Mouse (Mus musculus) adrenal gland, adult (tissue): ENCODE measurements around the gene Rab1a.
"Not testable (repeated sequence)": the region's sequence is repeated elsewhere in the genome, so short reads cannot be mapped to it uniquely, and the experiment has no call there.

ENCODE experiments used
- DNase-seq, 2 experiments: peaks; one replicate each; pipeline ENCODE4 v3.0.0; 2022 to 2023; ENCODE audit warnings: low spot score in 1 of 2; ENCODE audit not compliant: inconsistent age in 2 of 2

Gene Rab1a

GRCm38 (mm10) chr11:20200713-20201575 is at the start of gene Rab1a:
Rab1a (plus strand) TSS chr11:20201432.
- DNase-seq: peak; percentile 100

GRCm38 (mm10) chr11:20152107-20152901 is 48.9 kb upstream of the Rab1a start:
- DNase-seq: no peak

DNA sequence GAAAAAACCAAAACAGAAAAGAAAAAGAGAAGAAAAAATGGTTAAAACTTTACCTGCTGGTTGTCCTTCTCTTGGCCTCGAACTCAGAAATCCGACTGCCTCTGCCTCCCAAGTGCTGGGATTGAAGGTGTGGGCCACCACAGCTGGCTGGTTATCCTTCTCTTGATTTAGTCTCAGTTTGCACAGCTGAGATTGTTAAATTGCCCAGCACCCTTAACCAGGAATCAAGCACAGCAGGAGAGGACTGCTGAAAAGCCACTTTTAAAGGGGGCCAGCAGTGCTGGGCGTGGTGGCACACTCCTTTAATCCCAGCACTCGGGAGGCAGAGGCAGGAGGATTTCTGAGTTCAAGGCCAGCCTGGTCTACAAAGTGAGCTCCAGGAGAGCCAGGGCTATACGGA is 47.7 kb upstream of the Rab1a start:
- DNase-seq: not testable (repeated sequence)

DNA sequence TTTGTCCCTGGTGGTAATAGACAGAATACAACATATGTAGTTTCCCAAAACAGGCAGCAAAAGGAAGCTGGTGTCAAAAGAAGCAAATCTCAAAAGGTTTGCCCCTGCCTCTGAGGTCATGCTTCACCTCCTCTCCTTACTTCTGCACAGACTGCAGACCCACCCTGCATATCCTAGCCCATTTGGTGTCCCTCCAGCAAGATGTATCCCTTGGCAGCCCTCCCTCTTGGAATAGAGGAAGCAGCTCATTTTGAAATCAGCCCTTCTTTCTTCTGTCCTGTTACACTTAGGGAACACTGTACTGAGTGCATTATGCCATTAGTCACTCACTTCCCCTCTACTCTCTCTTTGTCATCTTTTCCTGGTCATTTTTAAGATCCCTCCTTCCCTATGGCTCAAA is 42.4 kb upstream of the Rab1a start:
- no peak for DNase-seq

GRCm38 (mm10) chr11:20164979-20165867 is 36.0 kb upstream of the Rab1a start:
- no peak for DNase-seq

GRCm38 (mm10) chr11:20165991-20166390 is 35.2 kb upstream of the Rab1a start:
- DNase-seq: no peak

DNA sequence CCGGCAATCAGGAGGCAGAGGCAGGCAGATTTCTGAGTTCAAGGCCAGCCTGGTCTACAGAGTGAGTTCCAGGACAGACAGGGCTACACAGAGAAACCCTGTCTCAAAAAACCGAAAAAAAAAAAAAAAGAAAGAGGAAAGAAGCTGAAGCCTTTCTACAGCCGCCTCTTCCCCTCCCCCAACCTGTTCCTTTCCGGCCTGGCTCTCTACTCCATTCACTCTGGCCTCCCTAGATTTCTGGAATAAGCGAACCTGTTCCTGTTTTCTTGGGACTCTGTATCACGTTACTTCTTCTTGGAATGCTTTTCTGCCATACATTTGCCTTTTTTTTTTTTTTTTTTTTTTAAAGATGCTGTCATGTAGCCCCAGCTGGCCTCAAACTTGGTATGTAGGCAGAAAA is 34.8 kb upstream of the Rab1a start:
- DNase-seq: not testable (repeated sequence)

- DNase-seq: no peak
Observed at GRCm38 (mm10) chr11:20168972-20169371, 32.3 kb upstream of the Rab1a start.

- DNase-seq: no peak
Observed at GRCm38 (mm10) chr11:20187271-20187670, 14.0 kb upstream of the Rab1a start.

DNA sequence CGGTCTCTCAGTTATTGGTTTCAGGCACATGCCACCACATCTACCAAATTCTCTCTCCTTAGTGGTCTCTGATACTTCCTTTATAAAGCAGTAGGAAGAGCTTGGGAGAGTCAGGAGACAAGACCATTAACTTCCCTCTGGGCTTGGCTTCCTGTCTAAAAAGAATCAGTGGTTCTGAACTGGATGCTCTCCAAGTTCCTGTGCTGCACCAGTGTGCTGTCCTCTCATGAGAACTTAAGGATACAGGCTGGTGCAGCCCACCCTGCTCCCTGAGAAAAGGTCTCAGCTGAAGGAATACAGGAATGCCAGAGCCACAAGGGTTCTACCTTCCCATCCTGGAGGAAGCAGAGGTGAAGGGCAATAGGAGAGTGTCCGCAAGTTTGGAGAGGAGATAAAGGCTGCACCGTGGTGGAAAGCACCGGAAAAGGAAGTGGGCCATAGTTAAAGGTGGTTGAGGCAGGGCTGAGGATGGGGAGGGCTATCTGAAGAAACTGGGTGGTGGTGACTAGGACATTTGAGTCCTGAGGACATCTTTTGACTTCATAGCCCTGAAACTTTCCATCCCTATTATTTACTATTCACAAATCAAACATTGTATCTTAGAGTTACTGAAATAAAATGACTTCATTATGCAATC is 8.0 kb upstream of the Rab1a start:
- peak in 1 of 2 experiments; percentile 59 for DNase-seq

- peak in 1 of 2 experiments; percentile 73 for DNase-seq
Observed at GRCm38 (mm10) chr11:20201661-20202101, 449 bp downstream of the Rab1a start.

GRCm38 (mm10) chr11:20202299-20203011 is 1.2 kb downstream of the Rab1a start:
- DNase-seq: peak in 1 of 2 experiments; percentile 60

- DNase-seq: no peak
Observed at GRCm38 (mm10) chr11:20204321-20204720, 3.1 kb downstream of the Rab1a start.

GRCm38 (mm10) chr11:20204870-20205446 is 3.7 kb downstream of the Rab1a start:
- DNase-seq: peak in 1 of 2 experiments; percentile 49

DNA sequence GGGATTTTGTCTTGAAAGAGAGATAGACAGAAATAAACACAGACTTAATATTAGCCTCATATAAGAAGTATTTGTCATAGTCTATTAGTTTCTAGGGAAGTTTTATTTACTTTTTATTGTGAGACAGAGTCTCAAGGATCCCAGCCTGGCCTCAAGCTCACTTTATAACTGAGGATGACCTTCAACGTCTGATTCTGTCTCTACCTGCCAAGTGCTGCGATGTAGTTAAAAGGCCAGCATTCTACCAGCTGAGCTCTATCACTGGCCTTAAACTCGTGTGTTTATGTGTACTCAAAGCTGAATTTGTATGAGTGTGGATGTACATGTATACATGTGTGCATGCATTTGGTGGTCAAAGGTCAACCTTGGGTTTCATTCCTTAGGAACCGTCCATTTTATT is 4.3 kb downstream of the Rab1a start:
- peak in 1 of 2 experiments; percentile 70 for DNase-seq

DNA sequence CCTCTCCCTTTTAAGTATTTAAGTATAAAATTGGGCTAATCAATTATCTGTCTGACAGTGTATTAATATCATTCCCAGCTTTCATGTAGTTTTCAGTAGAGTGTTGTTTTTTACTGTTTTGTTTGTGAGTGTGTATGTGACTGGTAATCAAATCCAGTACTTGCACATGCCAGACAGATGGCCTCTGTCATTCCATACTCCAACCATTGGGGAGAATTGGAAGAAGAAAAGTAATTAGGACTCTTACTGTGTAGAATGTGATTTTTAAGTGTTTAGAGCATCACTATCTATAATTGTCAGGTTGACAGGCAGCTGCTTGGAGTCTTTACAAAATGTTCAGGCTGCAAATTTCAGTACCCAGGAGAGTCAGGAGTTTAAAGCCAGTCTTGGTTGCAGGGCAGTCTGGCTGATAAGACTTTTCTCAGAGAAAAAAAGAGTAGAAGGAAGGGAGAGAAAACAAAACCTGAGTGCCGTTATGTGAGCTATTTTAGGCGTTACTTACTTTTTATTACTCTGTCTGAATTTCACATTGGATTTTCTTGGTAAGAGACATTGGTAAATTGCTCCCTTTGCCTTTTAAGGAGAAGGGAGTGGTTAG is 5.5 kb downstream of the Rab1a start:
- DNase-seq: no peak

DNA sequence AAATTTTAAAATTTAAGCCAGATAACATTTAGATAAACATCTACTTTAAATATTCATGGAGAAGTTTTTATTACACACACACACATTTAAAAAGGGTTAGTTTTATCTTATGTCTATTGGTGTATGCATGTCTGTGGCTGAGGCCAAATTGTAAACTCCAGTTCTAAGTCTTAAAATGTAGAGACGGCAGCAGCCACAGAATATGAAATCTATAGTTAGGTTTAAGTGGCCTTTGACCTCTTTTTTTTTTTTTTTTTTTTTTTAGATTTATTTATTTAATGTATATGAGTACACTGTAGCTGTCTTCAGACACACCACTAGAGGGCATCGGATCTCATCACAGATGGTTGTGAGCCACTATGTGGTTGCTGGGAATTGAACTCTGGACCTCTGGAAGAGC is 6.4 kb downstream of the Rab1a start:
- DNase-seq: no peak

GRCm38 (mm10) chr11:20211838-20212237 is 10.6 kb downstream of the Rab1a start:
- DNase-seq: no peak

DNA sequence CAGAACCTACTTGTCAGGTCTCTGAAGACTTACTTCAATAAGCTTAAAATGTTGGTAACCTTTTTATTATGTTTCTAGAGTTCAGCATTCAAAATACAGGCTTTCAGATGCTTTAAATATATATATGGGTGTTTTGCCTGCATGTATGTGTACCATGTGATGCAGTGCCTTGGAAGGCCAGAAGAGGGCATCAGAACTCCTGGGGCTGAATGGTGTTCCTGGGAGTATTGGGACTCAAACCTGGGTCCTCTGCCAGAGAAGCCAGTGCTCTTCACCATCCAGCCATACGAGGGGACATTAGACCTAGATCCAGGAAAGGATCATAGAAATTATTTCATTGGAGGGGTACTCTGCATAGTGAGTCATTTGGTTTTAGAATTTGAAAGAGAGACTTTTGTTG is 13.5 kb downstream of the Rab1a start:
- peak in 1 of 2 experiments; percentile 59 for DNase-seq
